Mouse (Mus musculus): ENCODE results near the gene Rnf146. TPM values are rescaled to one million over a fixed set of nuclear protein-coding genes. Genes with fewer than 3 reads are reported as not detected.

Rnf146 gene
- polyA plus RNA-seq, 1 experiment from 2014 or later: 56.5 TPM

GRCm38 (mm10) chr10:29352575-29352974, 9.7 kb downstream of the Rnf146 start:
- Histone ChIP-seq H3K4me3 (ENCODE audit: low read depth, low read length) (no peak overlapping the region), H3K36me3 (ENCODE audit: control insufficient read depth, insufficient read depth, low read length) (no peaks in the 10 kb centered on the region; the same call in 1 of the 2 replicates), H3K9me3 (ENCODE audit: control insufficient read depth, low read length) (no peaks in the 10 kb centered on the region), H3K4me2 (ENCODE audit: low read depth, low read length, severe bottlenecking) (no peak overlapping the region), H3K9ac (ENCODE audit: low read length) (no peak overlapping the region), H3K27ac (ENCODE audit: low read depth, low read length) (no peak overlapping the region), H3K27me3 (ENCODE audit: control insufficient read depth, insufficient read depth, low read length) (no peaks in the 10 kb centered on the region), H3K4me1 (replicated peaks; ENCODE audit: control insufficient read depth, insufficient read depth, low read length) (no peaks in the 10 kb centered on the region)
- 89% methylated on average over 3 of the region's 3 CpGs for WGBS
- ATAC-seq (replicated peaks; ENCODE audit: low FRiP score): no peak
- no peak for DNase-seq (ENCODE audit: low spot score)

GRCm38 (mm10) chr10:29351420-29351819, 10.8 kb downstream of the Rnf146 start:
- WGBS: 86% methylated on average over 2 of the region's 2 CpGs
- H3K4me3 ChIP-seq (ENCODE audit: low read depth, low read length): no peak overlapping the region
- H3K27me3 ChIP-seq (ENCODE audit: control insufficient read depth, insufficient read depth, low read length): no peaks in the 10 kb centered on the region
- H3K4me1 ChIP-seq (replicated peaks; ENCODE audit: control insufficient read depth, insufficient read depth, low read length): no peaks in the 10 kb centered on the region
- H3K4me2 ChIP-seq (ENCODE audit: low read depth, low read length, severe bottlenecking): no peak overlapping the region
- peaks cover 3% of the 10 kb centered on the region; the same call in 1 of the 2 replicates for H3K36me3 ChIP-seq (ENCODE audit: control insufficient read depth, insufficient read depth, low read length)
- no peak overlapping the region for H3K27ac ChIP-seq (ENCODE audit: low read depth, low read length)
- DNase-seq (ENCODE audit: low spot score) (no peak), ATAC-seq (replicated peaks; ENCODE audit: low FRiP score) (no peak)
- H3K9me3 ChIP-seq (ENCODE audit: control insufficient read depth, low read length): no peaks in the 10 kb centered on the region
- H3K9ac ChIP-seq (ENCODE audit: low read length): no peak overlapping the region

GRCm38 (mm10) chr10:29346638-29347037, 15.6 kb downstream of the Rnf146 start:
- Histone ChIP-seq H3K4me1 (replicated peaks; ENCODE audit: control insufficient read depth, insufficient read depth, low read length) (no peaks in the 10 kb centered on the region), H3K27ac (ENCODE audit: low read depth, low read length) (no peak overlapping the region), H3K4me2 (ENCODE audit: low read depth, low read length, severe bottlenecking) (no peak overlapping the region), H3K4me3 (ENCODE audit: low read depth, low read length) (no peak overlapping the region), H3K9me3 (ENCODE audit: control insufficient read depth, low read length) (no peaks in the 10 kb centered on the region), H3K27me3 (ENCODE audit: control insufficient read depth, insufficient read depth, low read length) (no peaks in the 10 kb centered on the region), H3K36me3 (ENCODE audit: control insufficient read depth, insufficient read depth, low read length) (peaks cover 3% of the 10 kb centered on the region; the same call in 1 of the 2 replicates), H3K9ac (ENCODE audit: low read length) (no peak overlapping the region)
- DNase-seq (ENCODE audit: low spot score) (no peak), ATAC-seq (replicated peaks; ENCODE audit: low FRiP score) (no peak; the same call in 1 of the 2 replicates)
- 95% methylated on average over 7 of the region's 7 CpGs for WGBS

GRCm38 (mm10) chr10:29344232-29344631, 18.0 kb downstream of the Rnf146 start:
- Histone ChIP-seq H3K36me3 (ENCODE audit: control insufficient read depth, insufficient read depth, low read length) (peaks cover 3% of the 10 kb centered on the region; the same call in 1 of the 2 replicates), H3K4me2 (ENCODE audit: low read depth, low read length, severe bottlenecking) (no peak overlapping the region), H3K27me3 (ENCODE audit: control insufficient read depth, insufficient read depth, low read length) (no peaks in the 10 kb centered on the region), H3K4me1 (replicated peaks; ENCODE audit: control insufficient read depth, insufficient read depth, low read length) (no peaks in the 10 kb centered on the region), H3K4me3 (ENCODE audit: low read depth, low read length) (no peak overlapping the region), H3K9me3 (ENCODE audit: control insufficient read depth, low read length) (no peaks in the 10 kb centered on the region), H3K27ac (ENCODE audit: low read depth, low read length) (no peak overlapping the region), H3K9ac (ENCODE audit: low read length) (no peak overlapping the region)
- 94% methylated on average over 4 of the region's 4 CpGs for WGBS
- DNase-seq (ENCODE audit: low spot score): no peak
- no peak for ATAC-seq (replicated peaks; ENCODE audit: low FRiP score)

- ATAC-seq (replicated peaks; ENCODE audit: low FRiP score): peak; percentile 40; the same call in 1 of the 2 replicates
These were observed 23.7 kb downstream of the Rnf146 start for GRCm38 (mm10) chr10:29338355-29339056.

GRCm38 (mm10) chr10:29333836-29334235, 28.4 kb downstream of the Rnf146 start:
- no peak for ATAC-seq (replicated peaks; ENCODE audit: low FRiP score)
- Histone ChIP-seq H3K36me3 (ENCODE audit: control insufficient read depth, insufficient read depth, low read length) (no peaks in the 10 kb centered on the region), H3K4me3 (ENCODE audit: low read depth, low read length) (no peak overlapping the region), H3K9me3 (ENCODE audit: control insufficient read depth, low read length) (no peaks in the 10 kb centered on the region), H3K4me1 (replicated peaks; ENCODE audit: control insufficient read depth, insufficient read depth, low read length) (no peaks in the 10 kb centered on the region), H3K9ac (ENCODE audit: low read length) (no peak overlapping the region), H3K27ac (ENCODE audit: low read depth, low read length) (no peak overlapping the region), H3K27me3 (ENCODE audit: control insufficient read depth, insufficient read depth, low read length) (no peaks in the 10 kb centered on the region), H3K4me2 (ENCODE audit: low read depth, low read length, severe bottlenecking) (no peak overlapping the region)
- 87% methylated on average over 4 of the region's 4 CpGs for WGBS
- no peak for DNase-seq (ENCODE audit: low spot score)

More at GRCm38 (mm10) chr10:29338355-29339056, 23.7 kb downstream of the Rnf146 start:
- WGBS: 52% methylated on average over 4 of the region's 4 CpGs
- Histone ChIP-seq H3K9ac (ENCODE audit: low read length) (no peak overlapping the region), H3K36me3 (ENCODE audit: control insufficient read depth, insufficient read depth, low read length) (no peaks in the 10 kb centered on the region), H3K27ac (ENCODE audit: low read depth, low read length) (no peak overlapping the region), H3K9me3 (ENCODE audit: control insufficient read depth, low read length) (no peaks in the 10 kb centered on the region), H3K4me1 (replicated peaks; ENCODE audit: control insufficient read depth, insufficient read depth, low read length) (no peaks in the 10 kb centered on the region), H3K4me2 (ENCODE audit: low read depth, low read length, severe bottlenecking) (no peak overlapping the region), H3K4me3 (ENCODE audit: low read depth, low read length) (no peak overlapping the region), H3K27me3 (ENCODE audit: control insufficient read depth, insufficient read depth, low read length) (no peaks in the 10 kb centered on the region)
- DNase-seq (ENCODE audit: low spot score): peak; percentile 83

GRCm38 (mm10) chr10:29324817-29325216, 37.4 kb downstream of the Rnf146 start:
- H3K27ac ChIP-seq (ENCODE audit: low read depth, low read length): no peak overlapping the region
- no peaks in the 10 kb centered on the region for H3K36me3 ChIP-seq (ENCODE audit: control insufficient read depth, insufficient read depth, low read length)
- no peaks in the 10 kb centered on the region for H3K4me1 ChIP-seq (replicated peaks; ENCODE audit: control insufficient read depth, insufficient read depth, low read length)
- H3K9me3 ChIP-seq (ENCODE audit: control insufficient read depth, low read length): no peaks in the 10 kb centered on the region
- no peaks in the 10 kb centered on the region for H3K27me3 ChIP-seq (ENCODE audit: control insufficient read depth, insufficient read depth, low read length)
- H3K9ac ChIP-seq (ENCODE audit: low read length): no peak overlapping the region
- WGBS: 92% methylated on average over 2 of the region's 2 CpGs
- no peak overlapping the region for H3K4me3 ChIP-seq (ENCODE audit: low read depth, low read length)
- DNase-seq (ENCODE audit: low spot score) (no peak), ATAC-seq (replicated peaks; ENCODE audit: low FRiP score) (no peak)
- H3K4me2 ChIP-seq (ENCODE audit: low read depth, low read length, severe bottlenecking): no peak overlapping the region

- Histone ChIP-seq H3K9ac (ENCODE audit: low read length) (peak overlapping the region; percentile 39; the same call in 1 of the 2 replicates), H3K4me3 (ENCODE audit: low read depth, low read length) (peak overlapping the region; percentile 59), H3K4me2 (ENCODE audit: low read depth, low read length, severe bottlenecking) (peak overlapping the region; percentile 60), H3K27me3 (ENCODE audit: control insufficient read depth, insufficient read depth, low read length) (no peaks in the 10 kb centered on the region), H3K36me3 (ENCODE audit: control insufficient read depth, insufficient read depth, low read length) (no peaks in the 10 kb centered on the region), H3K27ac (ENCODE audit: low read depth, low read length) (no peak overlapping the region), H3K4me1 (replicated peaks; ENCODE audit: control insufficient read depth, insufficient read depth, low read length) (no peaks in the 10 kb centered on the region), H3K9me3 (ENCODE audit: control insufficient read depth, low read length) (no peaks in the 10 kb centered on the region)
- peak; percentile 0; the same call in 1 of the 2 replicates for ATAC-seq (replicated peaks; ENCODE audit: low FRiP score)
- 41% methylated on average over 5 of the region's 5 CpGs for WGBS
- DNase-seq (ENCODE audit: low spot score): no peak
These were observed 48.3 kb downstream of the Rnf146 start for GRCm38 (mm10) chr10:29313905-29314304.

Data from forebrain, embryonic 11.5 days (tissue).